Mouse (Mus musculus): ENCODE measurements around the gene Cct4.

Gene Cct4

GRCm38 (mm10) chr11:22990393-22991126 lies at the start of gene Cct4:
Cct4 (plus strand) TSS chr11:22990519.
- DNase-seq (ENCODE audit: low read depth), result peak; percentile 91

- no peak for DNase-seq (ENCODE audit: low read depth)
Observed at GRCm38 (mm10) chr11:22949101-22949500, 41.2 kb upstream of the Cct4 start.

GRCm38 (mm10) chr11:22950131-22950530 lies 40.2 kb upstream of the Cct4 start:
- DNase-seq (ENCODE audit: low read depth), result no peak

- no peak for DNase-seq (ENCODE audit: low read depth)
Observed at GRCm38 (mm10) chr11:22952668-22953067, 37.7 kb upstream of the Cct4 start.

GRCm38 (mm10) chr11:22956346-22956745 lies 34.0 kb upstream of the Cct4 start:
- no peak for DNase-seq (ENCODE audit: low read depth)

- peak; percentile 66 for DNase-seq (ENCODE audit: low read depth)
Observed at GRCm38 (mm10) chr11:22956830-22957229, 33.5 kb upstream of the Cct4 start.

- DNase-seq (ENCODE audit: low read depth), result peak; percentile 57
Observed at GRCm38 (mm10) chr11:22957791-22958374, 32.4 kb upstream of the Cct4 start.

- DNase-seq (ENCODE audit: low read depth), result no peak
Observed at GRCm38 (mm10) chr11:22962101-22962500, 28.2 kb upstream of the Cct4 start.

- DNase-seq (ENCODE audit: low read depth), result no peak
Observed at GRCm38 (mm10) chr11:22964401-22964800, 25.9 kb upstream of the Cct4 start.

GRCm38 (mm10) chr11:22965503-22965902 lies 24.8 kb upstream of the Cct4 start:
- peak; percentile 58 for DNase-seq (ENCODE audit: low read depth)

GRCm38 (mm10) chr11:22969486-22969885 lies 20.8 kb upstream of the Cct4 start:
- peak; percentile 78 for DNase-seq (ENCODE audit: low read depth)

GRCm38 (mm10) chr11:22970546-22970945 lies 19.8 kb upstream of the Cct4 start:
- DNase-seq (ENCODE audit: low read depth), result no peak

GRCm38 (mm10) chr11:22971835-22972709 lies 18.2 kb upstream of the Cct4 start, which contains the start of gene Zrsr1:
Zrsr1 (plus strand) TSS chr11:22972005.
- peak; percentile 83 for DNase-seq (ENCODE audit: low read depth)

- peak; percentile 90 for DNase-seq (ENCODE audit: low read depth)
Observed at GRCm38 (mm10) chr11:22972746-22973526, 17.4 kb upstream of the Cct4 start.

- DNase-seq (ENCODE audit: low read depth), result no peak
Observed at GRCm38 (mm10) chr11:22973599-22973998, 16.7 kb upstream of the Cct4 start.

GRCm38 (mm10) chr11:22978215-22978614 lies 12.1 kb upstream of the Cct4 start:
- no peak for DNase-seq (ENCODE audit: low read depth)

GRCm38 (mm10) chr11:22978711-22979110 lies 11.6 kb upstream of the Cct4 start:
- no peak for DNase-seq (ENCODE audit: low read depth)

- DNase-seq (ENCODE audit: low read depth), result no peak
Observed at GRCm38 (mm10) chr11:22979221-22979620, 11.1 kb upstream of the Cct4 start.

- DNase-seq (ENCODE audit: low read depth), result no peak
Observed at GRCm38 (mm10) chr11:22981041-22981440, 9.3 kb upstream of the Cct4 start.

- no peak for DNase-seq (ENCODE audit: low read depth)
Observed at GRCm38 (mm10) chr11:22981543-22981950, 8.8 kb upstream of the Cct4 start.

GRCm38 (mm10) chr11:22981984-22982757 lies 8.1 kb upstream of the Cct4 start, which contains the start of the genes Gm28048 and Commd1:
Gm28048 (minus strand) TSS chr11:22982090.
Commd1 (minus strand) TSS chr11:22982382.
- peak; percentile 96 for DNase-seq (ENCODE audit: low read depth)
